Mouse (Mus musculus) liver, embryonic 14.5 days (tissue): ENCODE measurements around the gene Nes. TPM values are rescaled to one million over a fixed set of nuclear protein-coding genes. Genes with fewer than 3 reads are reported as not detected.

Experiments
- ATAC-seq: fragments of 200-750 bp; cut with Nextera tagmentation; 2 replicates; pipeline ENCODE4 v1.8.0; 2017; ENCODE audit warnings: moderate number of reproducible peaks, mild to moderate bottlenecking, moderate library complexity; ENCODE audit not compliant: insufficient read depth
- DNase-seq, 3 experiments: peaks; one replicate each; pipeline ENCODE4 v3.0.0-alpha.2; 2012 to 2013; ENCODE audit warnings: low read depth in 3 of 3, low spot score in 3 of 3
- H3K27ac ChIP-seq: fragments of 300-500 bp; sonication (generic); 2 replicates; pipeline ENCODE4 v1.5.1; 2014; ENCODE audit warnings: moderate library complexity, mild to moderate bottlenecking, control low read depth, inconsistent platforms
- H3K27me3 ChIP-seq: fragments of 300-500 bp; sonication (generic); 2 replicates; pipeline ENCODE4 v1.6.1; 2014; ENCODE audit warnings: mild to moderate bottlenecking, low read length, moderate library complexity; ENCODE audit not compliant: control insufficient read depth, insufficient read depth
- H3K36me3 ChIP-seq: fragments of 300-500 bp; sonication (generic); replicated peaks from 2 replicates; pipeline ENCODE4 v1.6.1; 2014; ENCODE audit warnings: low read depth; ENCODE audit not compliant: control insufficient read depth, insufficient read depth
- H3K4me1 ChIP-seq, 2 experiments: fragments of 200-500 bp in 1 of 2; fragments of 300-500 bp in 1 of 2; sonication (generic) in 1 of 2; replicated peaks; 2 replicates each; pipeline ENCODE4 v1.6.1; 2012 to 2014; ENCODE audit warnings: antibody characterized with exemption in 1 of 2, inconsistent platforms in 1 of 2, low read length in 1 of 2; ENCODE audit not compliant: control insufficient read depth in 2 of 2, insufficient read depth in 2 of 2
- H3K4me2 ChIP-seq: fragments of 300-500 bp; sonication (generic); 2 replicates; pipeline ENCODE4 v1.6.1; 2014; ENCODE audit warnings: low read depth, mild to moderate bottlenecking, control low read depth, moderate library complexity
- H3K4me3 ChIP-seq, 2 experiments: fragments of 200-500 bp in 1 of 2; fragments of 300-500 bp in 1 of 2; sonication (generic) in 1 of 2; 2 replicates each; pipeline ENCODE4 v1.5.1; 2012 to 2014; ENCODE audit warnings: low read depth in 2 of 2, low read length in 2 of 2, mild to moderate bottlenecking in 2 of 2, control low read depth in 1 of 2, inconsistent platforms in 1 of 2, moderate library complexity in 1 of 2; ENCODE audit not compliant: insufficient read depth in 1 of 2
- H3K9ac ChIP-seq: fragments of 300-500 bp; sonication (generic); replicated peaks from 2 replicates; pipeline ENCODE4 v1.6.1; 2014; ENCODE audit warnings: mild to moderate bottlenecking, control low read depth, moderate library complexity
- H3K9me3 ChIP-seq: fragments of 300-500 bp; sonication (generic); 2 replicates; pipeline ENCODE4 v1.6.1; 2016; ENCODE audit warnings: low read length, mixed read lengths; ENCODE audit not compliant: control insufficient read depth
- CTCF ChIP-seq: IDR thresholded peaks from 2 replicates; pipeline ENCODE4 v1.5.1; 2016; ENCODE audit warnings: antibody characterized with exemption, low read depth, control low read depth
- EP300 ChIP-seq: IDR thresholded peaks from 2 replicates; pipeline ENCODE4 v1.6.1; 2016; ENCODE audit warnings: antibody characterized with exemption, low read depth
- WGBS: fragments of 180-500 bp; shearing (Covaris S2); extraction: QIAGEN DNeasy Blood & Tissue Kit; methylation state at CpG from one replicate; pipeline ENCODE4 v1.1.7; 2014; ENCODE audit not compliant: insufficient replicate concordance; 5-methylcytosine and 5-hydroxymethylcytosine counted together
- polyA plus RNA-seq, 2 experiments: library from polyadenylated mRNA; depleted of rRNA in 1 of 2; stranded (reverse) in 1 of 2; unstranded in 1 of 2; fragments of >200 nt; fragmentation: Nextera tagmentation in 1 of 2; extraction: Ambion mirVana in 1 of 2; gene quantifications; 2 replicates each; pipeline versions ENCODE4 v1.2.1 to v1.2.3; 2012 to 2014

Gene Nes
- polyA plus RNA-seq (2012; rRNA removed) = 0.78 and 1.1 TPM in 2 replicates
- polyA plus RNA-seq (2014; fragmentation: Nextera tagmentation; extraction: Ambion mirVana) = 0.80 and 0.83 TPM in 2 replicates

- Histone ChIP-seq H3K4me3 (peak within 1 kb of the TSS; percentile 32 to 40), H3K4me1 (peaks cover 0 to 4% of the 10 kb centered on the region in 2 experiments; a peak in 1 of 4 replicates), H3K27me3 (peaks cover 34% of the 10 kb centered on the region), H3K36me3 (no peaks in the 10 kb centered on the region), H3K4me2 (peak within 1 kb of the TSS; percentile 16), H3K27ac (no peak within 1 kb of the TSS), H3K9me3 (no peaks in the 10 kb centered on the region), H3K9ac (no peak within 1 kb of the TSS)
- under 1% methylated on average over 44 of the region's 44 CpGs for whole genome bisulfite sequencing
- TF ChIP-seq EP300 (no peak), CTCF (no peak)
- ATAC-seq (no peak; the same call in 1 of the 2 replicates), DNase-seq (no peak)
Measured at GRCm38 (mm10) chr3:87970939-87971488, at the start of gene Nes. TSS of gene Nes (plus strand) at chr3:87971078.

- Histone ChIP-seq H3K27me3 (no peaks in the 10 kb centered on the region), H3K4me2 (no peak overlapping the region), H3K36me3 (peaks cover 26% of the 10 kb centered on the region), H3K27ac (no peak overlapping the region), H3K9me3 (no peaks in the 10 kb centered on the region), H3K9ac (no peak overlapping the region), H3K4me1 (peaks cover 2 to 9% of the 10 kb centered on the region in 2 experiments), H3K4me3 (no peak overlapping the region)
- ATAC-seq (no peak), DNase-seq (no peak)
- TF ChIP-seq CTCF = no peak
- TF ChIP-seq EP300 = no peak
- 80% methylated on average over 7 of the region's 7 CpGs for WGBS
Measured at GRCm38 (mm10) chr3:87924996-87925395, 45.9 kb upstream of the Nes start.

- no peak overlapping the region for H3K9ac ChIP-seq
- 86% methylated on average over 5 of the region's 5 CpGs for WGBS
- H3K4me2 ChIP-seq = no peak overlapping the region
- no peaks in the 10 kb centered on the region for H3K27me3 ChIP-seq
- no peak for ATAC-seq
- peaks cover 35% of the 10 kb centered on the region for H3K36me3 ChIP-seq
- H3K27ac ChIP-seq = no peak overlapping the region
- no peak overlapping the region for H3K4me3 ChIP-seq
- DNase-seq = no peak
- H3K9me3 ChIP-seq = no peaks in the 10 kb centered on the region
- TF ChIP-seq CTCF (no peak), EP300 (no peak)
- peaks cover 6 to 13% of the 10 kb centered on the region in 2 experiments for H3K4me1 ChIP-seq
Measured at GRCm38 (mm10) chr3:87927452-87927851, 43.4 kb upstream of the Nes start.

GRCm38 (mm10) chr3:87929341-87930077, 41.4 kb upstream of the Nes start:
- Histone ChIP-seq H3K9me3 (no peaks in the 10 kb centered on the region), H3K27me3 (no peaks in the 10 kb centered on the region), H3K36me3 (peaks cover 24% of the 10 kb centered on the region), H3K4me1 (peaks cover 6 to 13% of the 10 kb centered on the region in 2 experiments), H3K4me3 (peak overlapping the region; percentile 93 to 96), H3K9ac (peak overlapping the region; percentile 81), H3K4me2 (peak overlapping the region; percentile 88), H3K27ac (peak overlapping the region; percentile 75)
- TF ChIP-seq CTCF = no peak
- TF ChIP-seq EP300 = no peak
- 2% methylated on average over 26 of the region's 26 CpGs for WGBS
- ATAC-seq = peak; percentile 52
- DNase-seq = no peak
